Mouse (Mus musculus) layer of hippocampus, adult 9-10 months (tissue): ENCODE data around the gene Fam219b.
A peak's percentile ranks its signal among the peaks of the same experiment; 100 is the strongest.

Source experiments
- DNase-seq: peaks from one replicate; pipeline ENCODE4 v3.0.0; 2022; ENCODE audit warnings: low spot score

The Fam219b gene

GRCm38 (mm10) chr9:57525516-57525915 is 11.8 kb upstream of the Fam219b start:
- no peak for DNase-seq

- DNase-seq, result no peak
These were observed 10.9 kb upstream of the Fam219b start for GRCm38 (mm10) chr9:57526435-57526834.

GRCm38 (mm10) chr9:57531946-57532345 is 5.4 kb upstream of the Fam219b start:
- DNase-seq, result no peak

- no peak for DNase-seq
These were observed 966 bp upstream of the Fam219b start for GRCm38 (mm10) chr9:57536362-57536761.

DNA sequence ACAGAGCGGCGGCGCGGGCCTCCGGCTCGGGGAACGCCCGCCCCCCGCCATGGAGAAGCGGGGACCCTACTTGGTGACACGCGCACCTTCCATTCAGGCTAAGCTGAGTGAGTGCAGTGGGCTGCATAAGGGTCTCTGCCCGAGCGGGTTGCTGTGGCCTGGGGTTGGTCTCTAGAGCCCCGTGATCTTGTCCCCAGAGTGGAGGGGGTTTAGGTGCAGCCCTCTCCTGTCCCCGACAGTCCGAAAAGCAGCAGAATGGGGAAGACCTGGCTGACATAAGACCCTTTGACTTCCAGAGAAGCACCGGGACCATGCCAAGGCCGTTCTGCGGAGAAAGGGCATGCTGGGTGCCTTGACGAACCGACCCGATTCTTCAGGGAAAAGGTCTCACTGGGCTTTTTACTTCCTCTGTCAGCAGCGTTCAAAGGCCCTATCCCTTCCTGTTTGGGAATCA is 427 bp downstream of the Fam219b start:
- DNase-seq, result no peak

GRCm38 (mm10) chr9:57539550-57539949 is 2.2 kb downstream of the Fam219b start:
- DNase-seq, result no peak

- DNase-seq, result no peak
These were observed 4.0 kb downstream of the Fam219b start for GRCm38 (mm10) chr9:57541312-57541711.

DNA sequence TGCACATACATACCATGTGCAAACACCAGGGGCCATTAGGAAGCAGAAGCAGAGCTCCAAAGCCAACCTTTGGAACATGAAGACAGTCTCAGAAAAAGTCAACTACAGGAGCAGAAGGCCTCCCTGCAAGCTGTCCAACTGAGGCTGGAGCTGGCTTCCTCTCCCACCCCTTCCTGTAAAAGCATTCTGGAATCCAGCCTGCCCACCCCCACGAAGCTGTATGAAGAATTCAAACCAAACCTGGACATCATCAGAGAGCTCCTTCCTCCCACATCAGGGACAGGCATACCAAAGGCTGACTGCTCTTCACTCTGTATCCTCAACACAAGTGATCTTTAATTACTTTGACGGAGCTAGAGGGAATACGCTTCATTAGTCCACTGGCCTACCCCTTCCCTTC is 6.6 kb downstream of the Fam219b start:
- no peak for DNase-seq

DNA sequence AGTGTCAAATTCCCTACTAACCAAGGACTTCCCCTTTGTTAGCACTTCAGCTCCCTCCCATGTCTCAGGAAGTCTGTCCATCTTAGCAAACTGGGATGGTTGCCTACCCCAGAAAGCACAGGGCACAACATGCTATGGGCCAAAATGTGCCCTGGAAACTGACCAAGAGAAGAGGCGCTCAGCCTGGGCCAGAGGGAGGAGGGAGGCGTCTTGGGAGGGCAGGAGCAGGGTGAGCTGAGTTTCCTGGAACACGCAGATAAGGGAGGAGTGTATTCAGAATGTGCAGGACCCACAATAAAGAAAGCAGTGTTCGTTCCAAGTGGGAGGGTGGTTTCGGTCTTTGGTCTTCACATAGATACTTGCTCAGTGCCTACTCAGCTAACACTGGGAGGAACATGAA is 10.0 kb downstream of the Fam219b start:
- DNase-seq, result no peak

- no peak for DNase-seq
These were observed 10.5 kb downstream of the Fam219b start for GRCm38 (mm10) chr9:57547869-57548268.

DNA sequence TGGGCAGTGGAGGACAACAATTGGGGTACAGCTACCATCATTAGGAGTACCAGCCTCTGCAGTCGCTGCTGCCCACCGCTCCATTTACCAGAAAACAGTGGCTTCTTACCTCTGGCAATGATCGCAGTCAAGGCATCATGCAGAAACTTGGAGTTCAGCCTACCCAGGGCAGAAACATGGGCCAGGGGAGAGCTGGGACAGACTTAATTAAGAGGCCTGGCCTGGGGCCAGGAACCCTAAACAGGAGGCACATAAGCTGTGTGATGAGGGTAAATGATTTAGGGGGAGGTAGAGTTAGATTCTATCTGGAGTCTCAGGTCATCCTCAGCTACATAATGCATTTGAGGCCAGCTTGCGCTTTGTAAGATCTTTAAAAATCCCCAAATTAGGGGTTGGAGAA is 11.9 kb downstream of the Fam219b start:
- DNase-seq, result no peak

DNA sequence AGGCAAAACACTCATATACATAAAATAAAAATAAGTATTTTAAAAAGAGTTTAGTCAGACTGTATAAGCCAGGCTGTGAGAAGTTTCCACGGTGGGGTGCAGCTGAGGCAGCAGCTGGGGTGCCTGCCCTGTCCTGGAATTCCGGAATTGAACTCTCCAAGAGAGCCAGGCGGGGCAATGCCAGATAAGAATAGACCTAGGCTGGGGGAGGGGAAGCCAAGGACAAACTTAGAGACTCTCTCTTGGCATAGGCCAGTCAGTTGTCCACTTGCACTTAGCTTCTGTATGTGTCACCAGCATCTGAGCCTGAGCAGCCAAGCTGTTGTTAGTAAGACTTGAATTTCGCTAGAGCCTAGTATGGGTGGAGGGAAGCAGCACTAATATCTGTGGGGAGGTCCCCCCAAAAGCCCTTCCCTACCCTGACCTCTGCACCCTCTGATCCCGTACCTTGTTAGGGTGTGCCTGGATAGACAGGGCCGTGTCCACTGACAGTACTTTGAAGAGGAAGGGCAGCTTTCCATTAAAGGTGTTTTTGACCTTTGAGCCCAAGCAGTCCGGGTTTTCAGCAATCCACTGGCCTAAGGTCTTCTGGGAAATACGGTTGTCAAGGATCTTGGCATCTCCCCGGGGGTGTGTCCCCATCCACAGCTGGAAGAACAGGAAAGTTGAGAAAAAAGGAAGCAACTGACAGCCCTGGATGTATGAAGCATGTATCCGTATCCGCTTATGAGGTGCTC is 13.0 kb downstream of the Fam219b start:
- DNase-seq, result no peak

DNA sequence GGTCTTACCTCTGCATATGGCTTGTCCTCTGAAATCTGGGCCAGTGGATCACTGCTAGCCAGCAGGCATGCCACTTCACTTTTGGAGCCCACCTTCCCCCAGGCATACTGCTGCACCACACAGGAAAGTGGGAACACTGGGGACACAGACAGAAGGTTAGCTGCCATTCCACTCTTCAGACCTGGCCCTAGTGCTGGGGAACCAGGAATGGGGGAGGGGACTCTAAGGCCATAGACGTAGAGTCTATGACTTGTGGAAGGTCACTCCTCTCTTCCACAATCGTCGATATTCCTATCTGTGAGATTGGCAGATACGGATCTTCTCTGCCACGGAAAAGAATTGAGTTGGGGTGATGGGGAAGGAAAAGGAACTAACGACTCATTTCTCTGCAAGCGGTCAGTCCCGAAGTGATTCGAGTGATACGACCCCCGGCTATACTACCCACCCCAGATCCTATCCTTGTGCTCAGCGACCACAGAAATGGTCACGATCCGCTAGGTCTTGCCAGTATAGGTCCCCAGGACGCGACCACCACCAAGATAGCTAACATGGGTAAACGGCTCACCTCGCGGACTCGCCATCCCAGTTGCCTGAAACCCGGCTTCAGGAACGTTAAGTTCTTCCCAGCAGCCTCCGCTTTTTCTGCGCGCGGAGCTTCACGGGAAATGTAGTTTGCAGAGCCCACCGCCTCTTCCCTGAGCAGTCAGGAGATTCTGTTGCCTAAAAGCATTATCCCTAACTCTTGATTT is 15.0 kb downstream of the Fam219b start, which contains the start of gene Mpi:
Gene Mpi (minus strand): TSS at position 625 of the 749 bp plus-strand sequence.
- DNase-seq, result no peak

DNA sequence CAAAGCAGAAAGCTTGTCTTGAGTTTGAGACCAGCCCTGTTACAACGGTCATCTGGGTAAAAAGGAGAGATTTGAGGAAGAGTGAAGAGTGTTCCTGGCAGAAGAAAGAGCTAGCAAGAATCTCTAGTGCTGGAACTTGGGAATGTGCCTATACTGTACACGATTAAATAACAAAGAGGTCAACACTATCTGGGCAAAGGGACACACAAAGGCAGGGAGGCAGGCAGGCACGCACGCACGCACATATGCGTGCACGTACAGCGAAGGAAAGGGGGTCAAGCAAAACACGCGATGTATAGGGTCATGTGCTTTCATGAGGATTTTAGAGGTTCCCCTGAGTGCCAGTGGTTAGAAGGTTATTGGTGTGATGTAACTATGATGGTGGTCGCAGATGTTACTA is 15.8 kb downstream of the Fam219b start:
- DNase-seq, result no peak

DNA sequence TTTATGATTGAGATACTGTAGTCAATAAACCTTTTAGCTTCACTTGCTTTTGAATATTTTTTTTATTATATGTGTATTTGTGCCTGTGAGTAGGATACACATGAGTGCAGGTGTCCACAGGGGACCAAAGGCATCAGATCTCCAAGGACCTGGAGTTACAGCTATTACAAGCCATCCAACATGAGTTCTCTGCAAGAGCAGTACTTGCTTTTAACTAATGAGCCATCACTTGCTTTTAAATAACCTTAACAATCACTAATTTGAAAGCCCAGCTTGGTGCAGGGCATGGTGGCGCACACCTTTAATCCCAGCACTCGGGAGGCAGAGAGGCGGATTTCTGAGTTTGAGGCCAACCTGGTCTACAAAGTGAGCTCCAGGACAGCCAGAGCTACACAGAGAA is 17.4 kb downstream of the Fam219b start:
- no peak for DNase-seq

GRCm38 (mm10) chr9:57557215-57557614 is 19.9 kb downstream of the Fam219b start:
- DNase-seq, result no peak

DNA sequence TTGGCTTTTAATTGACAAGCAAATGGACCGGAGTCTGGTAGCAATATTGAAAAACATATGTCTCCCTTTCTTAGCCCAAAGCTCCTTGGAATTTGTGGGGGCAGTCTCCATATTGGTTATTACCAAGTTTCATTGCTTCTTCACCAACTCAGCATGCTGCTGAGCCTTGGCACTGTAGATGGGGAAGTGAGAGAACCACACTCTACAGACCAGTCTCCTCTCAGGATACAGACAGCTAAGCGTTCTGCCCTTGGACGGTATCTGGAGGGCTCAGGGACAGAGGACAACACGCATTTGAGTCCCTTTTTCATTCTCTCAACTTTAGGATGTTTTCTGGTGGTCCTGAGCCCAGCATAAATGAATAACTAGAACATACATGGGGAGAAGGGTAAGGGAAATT is 21.3 kb downstream of the Fam219b start:
- no peak for DNase-seq

DNA sequence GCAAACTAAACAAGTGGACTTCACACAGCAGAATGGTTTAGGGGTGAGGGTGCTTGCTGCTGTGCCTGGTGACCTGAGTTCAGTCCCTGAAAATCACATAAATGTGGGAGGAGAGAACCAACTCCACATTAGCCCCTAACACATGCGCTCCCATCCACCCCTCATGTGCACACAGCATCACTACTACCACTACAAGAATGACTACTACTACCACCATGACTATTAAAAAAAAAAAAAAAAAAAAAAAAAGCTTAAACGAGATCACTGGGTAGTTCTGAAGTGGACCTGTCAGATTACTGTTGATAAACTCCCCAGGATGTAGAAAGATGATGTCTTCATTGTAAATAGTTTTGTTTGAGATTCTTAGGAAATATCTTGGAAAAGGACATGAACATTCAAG is 22.2 kb downstream of the Fam219b start:
- DNase-seq, result no peak

GRCm38 (mm10) chr9:57560263-57560662 is 22.9 kb downstream of the Fam219b start:
- no peak for DNase-seq

DNA sequence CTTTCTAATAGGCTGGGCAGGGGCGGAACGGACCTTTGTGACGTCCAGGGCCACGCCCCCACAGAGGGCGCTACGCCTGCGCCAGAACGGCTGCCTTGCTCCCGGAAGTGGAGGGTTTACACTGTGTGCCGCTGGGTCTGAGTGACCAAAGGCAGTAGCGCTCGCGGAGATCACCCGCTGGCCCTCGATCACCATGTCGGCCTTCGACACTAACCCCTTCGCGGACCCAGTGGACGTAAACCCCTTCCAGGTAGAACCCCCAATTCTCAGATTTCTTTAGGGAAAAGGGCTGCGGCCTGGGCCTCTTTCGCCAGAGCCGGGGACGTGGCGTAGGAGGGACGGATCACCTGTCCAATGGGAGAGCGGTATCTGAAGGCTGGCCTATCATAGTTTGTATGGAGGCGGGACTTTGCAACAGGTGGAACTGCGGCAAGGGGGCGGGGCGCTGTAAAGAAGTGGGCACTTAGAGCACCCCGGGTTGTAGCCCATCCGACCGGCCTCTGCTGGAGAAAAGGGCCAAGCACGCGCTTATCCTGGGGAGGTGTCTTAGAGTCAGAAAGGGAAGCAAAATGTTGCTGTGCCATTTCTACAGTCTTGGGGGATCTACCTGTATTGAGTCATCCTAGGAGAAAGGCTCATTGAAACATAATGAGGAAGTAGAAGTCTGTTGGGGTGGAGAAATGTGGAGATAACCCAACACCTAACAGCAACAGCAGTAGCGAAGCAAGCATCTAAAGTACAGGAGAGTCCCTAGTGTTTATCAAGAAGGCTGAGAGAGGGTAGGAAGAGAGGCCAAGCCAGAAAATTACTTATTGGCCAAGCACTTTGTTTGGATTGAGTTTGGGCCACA is 23.8 kb downstream of the Fam219b start, which contains the start of gene Scamp2:
Gene Scamp2 (plus strand): TSS at position 83 of the 850 bp plus-strand sequence.
- DNase-seq, result peak; percentile 87

GRCm38 (mm10) chr9:57561711-57562099 is 24.4 kb downstream of the Fam219b start:
- no peak for DNase-seq

GRCm38 (mm10) chr9:57562896-57563372 is 25.6 kb downstream of the Fam219b start:
- DNase-seq, result no peak
